8 mouse cellular contexts compared by ENCODE assay signal in the genomic region with DNA sequence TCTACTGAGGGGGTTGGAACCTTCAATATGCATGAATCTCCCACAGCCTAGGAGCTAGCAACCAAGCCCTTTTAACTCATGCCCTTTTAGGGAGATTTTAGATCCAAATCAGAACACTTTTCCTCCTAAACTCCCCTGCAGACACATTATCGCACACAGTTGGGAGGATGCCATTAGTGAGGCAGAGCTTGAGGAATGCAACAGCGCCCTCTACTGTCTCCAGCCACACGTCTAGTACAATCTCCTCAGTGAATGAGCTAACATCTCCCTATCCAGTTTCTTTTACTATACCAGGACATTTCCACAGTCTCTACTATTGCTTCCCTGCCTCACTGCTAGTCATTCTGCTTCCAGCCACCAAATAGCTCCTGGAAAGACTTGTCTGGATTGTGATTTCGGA. TPM values are rescaled to one million over a fixed set of nuclear protein-coding genes. Genes with fewer than 3 reads are reported as not detected.
DNase-seq lines count a peak whose midpoint lies in the region; ATAC-seq lines count a peak whose summit lies in the region.
"Had no signal": no experiment of that assay in that cellular context is flagged by ENCODE, and none has a peak within 500 bp of the region (broad histone marks: within the 10 kb centered on the region; RNA-seq: fewer than 3 reads in every experiment).

No protein-coding gene starts in this region.

- H3K36me3 ChIP-seq in forebrain, embryonic 12.5 days (replicated peaks), result no peaks in the 10 kb centered on the region
- H3K36me3 ChIP-seq in hindbrain, embryonic 14.5 days (replicated peaks; ENCODE audit: control insufficient read depth, insufficient read depth), result no peaks in the 10 kb centered on the region
- H3K36me3 ChIP-seq in midbrain, embryonic 10.5 days, result no peaks in the 10 kb centered on the region
- H3K36me3 ChIP-seq in stomach, embryonic 16.5 days (ENCODE audit: control insufficient read depth, insufficient read depth, low read length), result no peaks in the 10 kb centered on the region

- H3K4me1 ChIP-seq in forebrain, embryonic 12.5 days, result no peaks in the 10 kb centered on the region
- H3K4me1 ChIP-seq in hindbrain, embryonic 14.5 days (replicated peaks; ENCODE audit: control insufficient read depth, insufficient read depth, low read length), result no peaks in the 10 kb centered on the region
- H3K4me1 ChIP-seq in midbrain, embryonic 10.5 days, result 0 out of 2 replicates have a peak, but pooled peaks cover 2% of the 10 kb centered on the region
- H3K4me1 ChIP-seq in stomach, embryonic 16.5 days (ENCODE audit: control insufficient read depth, insufficient read depth, low read length), result no peaks in the 10 kb centered on the region

- no peaks in the 10 kb centered on the region for H3K27me3 ChIP-seq in forebrain, embryonic 12.5 days
- H3K27me3 ChIP-seq in hindbrain, embryonic 14.5 days (ENCODE audit: control insufficient read depth, insufficient read depth, low read length), result no peaks in the 10 kb centered on the region
- H3K27me3 ChIP-seq in midbrain, embryonic 10.5 days (ENCODE audit: low read depth, poor library complexity, severe bottlenecking), result 0 out of 2 replicates have a peak, but pooled peaks cover 4% of the 10 kb centered on the region
- H3K27me3 ChIP-seq in stomach, embryonic 16.5 days (ENCODE audit: control insufficient read depth, insufficient read depth, low read length), result peaks cover 3% of the 10 kb centered on the region; the same call in 1 of the 2 replicates

- H3K4me2 ChIP-seq in forebrain, embryonic 12.5 days, result no peak overlapping the region
- no peak overlapping the region for H3K4me2 ChIP-seq in hindbrain, embryonic 14.5 days (replicated peaks)
- H3K4me2 ChIP-seq in stomach, embryonic 16.5 days (ENCODE audit: low read depth, low read length), result no peak overlapping the region

- no peak overlapping the region for H3K4me3 ChIP-seq in forebrain, embryonic 12.5 days (replicated peaks)
- no peak overlapping the region for H3K4me3 ChIP-seq in hindbrain, embryonic 14.5 days (replicated peaks; ENCODE audit: low read length)
- no peak overlapping the region for H3K4me3 ChIP-seq in midbrain, embryonic 10.5 days
- H3K4me3 ChIP-seq in stomach, embryonic 16.5 days (replicated peaks; ENCODE audit: low read length), result no peak overlapping the region

- DNase-seq in NIH3T3 (ENCODE audit: low read depth), result peak; percentile 76
- DNase-seq in brain, adult 2 months (ENCODE audit: low read depth, low spot score), result peak; percentile 91
- DNase-seq in hindbrain, embryonic 14.5 days (ENCODE audit: low spot score), result peak; percentile 83
- DNase-seq in layer of hippocampus, postnatal 36 days, result peak; percentile 45 to 56
- peak; percentile 55 for DNase-seq in midbrain, embryonic 10.5 days (ENCODE audit: low spot score)

- H3K9me3 ChIP-seq in forebrain, embryonic 12.5 days, result no peaks in the 10 kb centered on the region
- no peaks in the 10 kb centered on the region for H3K9me3 ChIP-seq in hindbrain, embryonic 14.5 days (ENCODE audit: control insufficient read depth, low read length)
- H3K9me3 ChIP-seq in midbrain, embryonic 10.5 days (replicated peaks), result no peaks in the 10 kb centered on the region
- H3K9me3 ChIP-seq in stomach, embryonic 16.5 days (replicated peaks; ENCODE audit: control insufficient read depth, low read length), result no peaks in the 10 kb centered on the region

- no peak overlapping the region for H3K27ac ChIP-seq in forebrain, embryonic 12.5 days
- no peak overlapping the region for H3K27ac ChIP-seq in hindbrain, embryonic 14.5 days
- H3K27ac ChIP-seq in midbrain, embryonic 10.5 days (replicated peaks), result no peak overlapping the region
- H3K27ac ChIP-seq in stomach, embryonic 16.5 days (ENCODE audit: low read length), result no peak overlapping the region

- WGBS in forebrain, embryonic 12.5 days, result 21% methylated on average over 4 of the region's 4 CpGs
- WGBS in hindbrain, embryonic 14.5 days, result 28% methylated on average over 4 of the region's 4 CpGs
- WGBS in midbrain, embryonic 10.5 days, result 17% methylated on average over 4 of the region's 4 CpGs
- WGBS in stomach, embryonic 16.5 days, result 11% methylated on average over 4 of the region's 4 CpGs

- H3K9ac ChIP-seq in forebrain, embryonic 12.5 days, result no peak overlapping the region
- H3K9ac ChIP-seq in hindbrain, embryonic 14.5 days, result no peak overlapping the region
- no peak overlapping the region for H3K9ac ChIP-seq in stomach, embryonic 16.5 days (ENCODE audit: low read length)

- peak; percentile 64; the same call in 1 of the 2 replicates for ATAC-seq in forebrain, embryonic 12.5 days (ENCODE audit: low FRiP score)
- ATAC-seq in hindbrain, embryonic 14.5 days (ENCODE audit: low FRiP score), result peak; percentile 77; the same call in 1 of the 2 replicates
- ATAC-seq in stomach, embryonic 16.5 days (ENCODE audit: insufficient read depth, low FRiP score), result 0 out of 2 replicates have a peak, but pooled peaks have one; percentile 44

RNA-seq across cellular contexts. Expression of a gene that starts 59.3 kb away (rescaled TPM):
- polyA plus RNA-seq in forebrain, embryonic 12.5 days (2016; fragmentation: Nextera tagmentation; extraction: Ambion mirVana), result not detected in 2 replicates
- not detected in 2 replicates for polyA plus RNA-seq in hindbrain, embryonic 14.5 days (2014; fragmentation: Nextera tagmentation; extraction: Ambion mirVana)
- total RNA-seq in layer of hippocampus, postnatal 36 days (2021), result not detected
- not detected in 2 replicates for polyA plus RNA-seq in midbrain, embryonic 10.5 days (2016; fragmentation: Nextera tagmentation; extraction: Ambion mirVana)
- not detected in 2 replicates for polyA plus RNA-seq in stomach, embryonic 16.5 days (2015; fragmentation: Nextera tagmentation; extraction: Ambion mirVana)
- polyA plus RNA-seq: heart, embryonic 14.5 days had no signal
